Mouse (Mus musculus) lung, embryonic 16.5 days (tissue): ENCODE data around the gene Dok7. TPM values are rescaled to one million over a fixed set of nuclear protein-coding genes. Genes with fewer than 3 reads are reported as not detected.

Experiments
- ATAC-seq: fragments of 200-750 bp; cut with Nextera tagmentation; 2 replicates; pipeline ENCODE4 v1.8.0; 2017; ENCODE audit warnings: low read depth, mild to moderate bottlenecking, moderate library complexity
- H3K27ac ChIP-seq: fragments of 300-500 bp; sonication (generic); 2 replicates; pipeline ENCODE4 v1.5.1; 2014; ENCODE audit warnings: mild to moderate bottlenecking, control low read depth, low read length
- H3K27me3 ChIP-seq: fragments of 300-500 bp; sonication (generic); 2 replicates; pipeline ENCODE4 v1.6.1; 2014; ENCODE audit warnings: low read depth, low read length, mixed read lengths; ENCODE audit not compliant: control insufficient read depth, insufficient read depth
- H3K36me3 ChIP-seq: fragments of 300-500 bp; sonication (generic); 2 replicates; pipeline ENCODE4 v1.6.1; 2014; ENCODE audit warnings: low read length; ENCODE audit not compliant: control insufficient read depth, insufficient read depth
- H3K4me1 ChIP-seq: fragments of 300-500 bp; sonication (generic); replicated peaks from 2 replicates; pipeline ENCODE4 v1.6.1; 2014; ENCODE audit warnings: low read length, mixed read lengths; ENCODE audit not compliant: control insufficient read depth, insufficient read depth
- H3K4me2 ChIP-seq: fragments of 300-500 bp; sonication (generic); 2 replicates; pipeline ENCODE4 v1.6.1; 2014; ENCODE audit warnings: low read depth, low read length, control low read depth
- H3K4me3 ChIP-seq: fragments of 300-500 bp; sonication (generic); 2 replicates; pipeline ENCODE4 v1.5.1; 2014; ENCODE audit warnings: mild to moderate bottlenecking, low read length, control low read depth
- H3K9ac ChIP-seq: fragments of 300-500 bp; sonication (generic); 2 replicates; pipeline ENCODE4 v1.6.1; 2014; ENCODE audit warnings: low read length, control low read depth
- H3K9me3 ChIP-seq: fragments of 300-500 bp; sonication (generic); 2 replicates; pipeline ENCODE4 v1.6.1; 2016; ENCODE audit warnings: low read length; ENCODE audit not compliant: control insufficient read depth
- WGBS: fragments of 180-500 bp; shearing (Covaris S2); extraction: QIAGEN DNeasy Blood & Tissue Kit; methylation state at CpG from one replicate; pipeline ENCODE4 v1.1.7; 2014; 5-methylcytosine and 5-hydroxymethylcytosine counted together
- polyA plus RNA-seq: library from polyadenylated mRNA; unstranded; fragments of >200 nt; fragmentation: Nextera tagmentation; extraction: Ambion mirVana; gene quantifications from 2 replicates; pipeline ENCODE4 v1.2.1, GENCODE M21; 2015

Gene Dok7
- polyA plus RNA-seq, 1 experiment from 2014 or later: 2.5 TPM

- Histone ChIP-seq H3K36me3 (peaks cover 30% of the 10 kb centered on the region), H3K4me2 (no peak overlapping the region), H3K9me3 (no peaks in the 10 kb centered on the region), H3K27me3 (no peaks in the 10 kb centered on the region), H3K4me3 (no peak overlapping the region), H3K4me1 (0 out of 2 replicates have a peak, but pooled peaks cover under 1% of the 10 kb centered on the region), H3K9ac (no peak overlapping the region), H3K27ac (no peak overlapping the region)
- no peak for ATAC-seq
- 94% methylated on average over 1 of the region's 1 CpGs for WGBS
These were observed 27.3 kb upstream of the Dok7 start for GRCm38 (mm10) chr5:35029303-35029702.

DNA sequence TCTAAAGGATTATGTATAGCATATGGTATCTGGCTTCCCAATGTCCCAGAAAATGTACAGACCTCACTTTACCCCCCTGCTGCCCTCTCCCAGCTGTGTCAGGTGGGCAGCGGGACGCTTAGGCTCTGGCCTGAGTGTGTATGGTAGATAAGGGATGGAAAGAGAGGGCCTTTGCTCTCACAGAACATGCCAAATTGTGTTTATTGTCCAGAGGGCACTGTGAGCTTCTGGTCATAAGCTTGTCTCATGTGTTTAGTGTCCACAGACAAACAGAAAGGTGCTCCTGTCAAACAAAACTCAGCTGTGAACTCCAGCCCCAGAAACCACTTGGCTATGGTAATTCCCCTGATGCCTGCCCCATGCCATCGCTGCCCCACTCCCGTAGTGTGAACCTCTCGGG lies 26.8 kb upstream of the Dok7 start:
- Histone ChIP-seq H3K4me1 (no peaks in the 10 kb centered on the region), H3K4me3 (no peak overlapping the region), H3K9ac (no peak overlapping the region), H3K9me3 (no peaks in the 10 kb centered on the region), H3K36me3 (peaks cover 30% of the 10 kb centered on the region), H3K4me2 (no peak overlapping the region), H3K27me3 (no peaks in the 10 kb centered on the region), H3K27ac (no peak overlapping the region)
- no peak for ATAC-seq
- 87% methylated on average over 5 of the region's 5 CpGs for WGBS

DNA sequence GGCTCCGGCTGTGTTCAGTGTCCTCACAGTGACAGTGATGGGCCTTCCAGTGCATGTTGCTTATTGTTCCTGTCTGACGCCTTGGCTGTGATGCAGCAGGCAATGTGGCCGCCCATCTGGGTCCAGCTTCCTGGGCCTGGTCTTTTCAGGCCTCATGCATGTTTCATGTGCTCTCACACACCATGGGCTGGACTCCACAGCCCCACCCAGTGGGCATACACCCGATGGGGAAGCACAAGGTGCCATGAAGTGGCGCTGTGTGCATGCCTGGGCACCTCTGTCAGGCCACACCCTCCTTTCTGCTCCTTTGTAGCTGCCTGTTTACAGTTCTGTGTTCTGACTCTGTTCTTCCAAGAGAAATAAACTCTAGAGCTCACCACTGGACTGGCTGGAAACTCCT lies 23.5 kb upstream of the Dok7 start:
- 68% methylated on average over 5 of the region's 5 CpGs for WGBS
- Histone ChIP-seq H3K36me3 (peaks cover 16% of the 10 kb centered on the region), H3K27me3 (no peaks in the 10 kb centered on the region), H3K9me3 (no peaks in the 10 kb centered on the region), H3K4me3 (no peak overlapping the region), H3K4me2 (no peak overlapping the region), H3K4me1 (0 out of 2 replicates have a peak, but pooled peaks cover 2% of the 10 kb centered on the region), H3K27ac (no peak overlapping the region), H3K9ac (no peak overlapping the region)
- ATAC-seq: no peak

- WGBS: 88% methylated on average over 1 of the region's 1 CpGs
- H3K4me2 ChIP-seq: no peak overlapping the region
- H3K9me3 ChIP-seq: no peaks in the 10 kb centered on the region
- no peaks in the 10 kb centered on the region for H3K27me3 ChIP-seq
- no peak overlapping the region for H3K27ac ChIP-seq
- H3K9ac ChIP-seq: no peak overlapping the region
- ATAC-seq: no peak
- H3K4me3 ChIP-seq: no peak overlapping the region
- 0 out of 2 replicates have a peak, but pooled peaks cover 2% of the 10 kb centered on the region for H3K4me1 ChIP-seq
- peaks cover 14% of the 10 kb centered on the region for H3K36me3 ChIP-seq
These were observed 22.9 kb upstream of the Dok7 start for GRCm38 (mm10) chr5:35033619-35034018.

DNA sequence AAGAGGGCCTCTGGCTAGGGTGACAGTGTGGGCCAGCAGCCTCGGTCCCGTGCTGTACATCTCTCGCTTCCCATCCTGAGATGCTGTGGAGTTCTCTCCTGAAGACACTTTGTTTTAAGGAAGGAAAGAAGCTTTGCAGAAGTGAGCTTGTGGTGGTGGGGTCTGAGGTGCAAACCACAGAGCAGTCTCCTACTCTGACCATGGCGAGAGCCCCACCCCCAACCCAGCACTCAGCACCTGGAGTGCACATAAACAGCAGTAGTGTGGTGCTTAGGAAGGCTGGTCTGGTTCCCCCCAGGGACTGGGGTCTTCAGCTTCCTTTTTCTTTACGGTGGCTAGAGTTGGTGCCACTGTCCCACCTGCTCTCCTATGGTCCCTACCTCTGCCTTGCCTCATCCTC lies 21.4 kb upstream of the Dok7 start:
- no peak for ATAC-seq
- 77% methylated on average over 5 of the region's 5 CpGs for WGBS
- no peaks in the 10 kb centered on the region for H3K9me3 ChIP-seq
- no peak overlapping the region for H3K4me3 ChIP-seq
- no peak overlapping the region for H3K9ac ChIP-seq
- 0 out of 2 replicates have a peak, but pooled peaks cover 2% of the 10 kb centered on the region for H3K4me1 ChIP-seq
- peak overlapping the region; percentile 33; the same call in 1 of the 2 replicates for H3K27ac ChIP-seq
- no peak overlapping the region for H3K4me2 ChIP-seq
- H3K27me3 ChIP-seq: no peaks in the 10 kb centered on the region
- H3K36me3 ChIP-seq: peaks cover 7% of the 10 kb centered on the region

DNA sequence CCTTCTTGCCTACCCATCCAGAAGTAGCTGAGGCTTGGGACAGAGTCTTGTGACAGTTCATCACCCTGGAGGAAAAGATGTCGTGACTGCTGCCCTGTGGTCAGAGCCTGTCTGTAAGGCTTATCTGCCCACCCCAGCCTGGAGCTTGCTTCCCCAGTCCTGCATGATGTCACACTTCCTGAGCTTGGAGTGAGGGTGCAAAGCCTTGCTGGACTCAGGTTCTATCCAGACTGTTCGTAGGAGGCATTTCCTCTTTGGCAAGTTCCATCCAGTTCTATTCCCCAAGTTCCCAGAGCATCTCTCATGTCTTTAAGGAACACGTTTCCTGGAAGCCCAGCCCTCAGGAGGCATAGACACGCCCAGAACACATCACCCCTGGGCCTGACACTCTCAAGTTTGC lies 20.8 kb upstream of the Dok7 start:
- Histone ChIP-seq H3K27me3 (no peaks in the 10 kb centered on the region), H3K9ac (no peak overlapping the region), H3K4me2 (no peak overlapping the region), H3K27ac (peak overlapping the region; percentile 33; the same call in 1 of the 2 replicates), H3K4me1 (0 out of 2 replicates have a peak, but pooled peaks cover 2% of the 10 kb centered on the region), H3K9me3 (no peaks in the 10 kb centered on the region), H3K36me3 (peaks cover 7% of the 10 kb centered on the region), H3K4me3 (no peak overlapping the region)
- ATAC-seq: peak; percentile 65; the same call in 1 of the 2 replicates
- WGBS: 49% methylated on average over 4 of the region's 4 CpGs

GRCm38 (mm10) chr5:35037438-35037837 lies 19.1 kb upstream of the Dok7 start:
- Histone ChIP-seq H3K36me3 (peaks cover 7% of the 10 kb centered on the region), H3K4me2 (no peak overlapping the region), H3K4me3 (no peak overlapping the region), H3K27ac (no peak overlapping the region), H3K9me3 (no peaks in the 10 kb centered on the region), H3K9ac (no peak overlapping the region), H3K27me3 (no peaks in the 10 kb centered on the region), H3K4me1 (0 out of 2 replicates have a peak, but pooled peaks cover 2% of the 10 kb centered on the region)
- no peak for ATAC-seq

DNA sequence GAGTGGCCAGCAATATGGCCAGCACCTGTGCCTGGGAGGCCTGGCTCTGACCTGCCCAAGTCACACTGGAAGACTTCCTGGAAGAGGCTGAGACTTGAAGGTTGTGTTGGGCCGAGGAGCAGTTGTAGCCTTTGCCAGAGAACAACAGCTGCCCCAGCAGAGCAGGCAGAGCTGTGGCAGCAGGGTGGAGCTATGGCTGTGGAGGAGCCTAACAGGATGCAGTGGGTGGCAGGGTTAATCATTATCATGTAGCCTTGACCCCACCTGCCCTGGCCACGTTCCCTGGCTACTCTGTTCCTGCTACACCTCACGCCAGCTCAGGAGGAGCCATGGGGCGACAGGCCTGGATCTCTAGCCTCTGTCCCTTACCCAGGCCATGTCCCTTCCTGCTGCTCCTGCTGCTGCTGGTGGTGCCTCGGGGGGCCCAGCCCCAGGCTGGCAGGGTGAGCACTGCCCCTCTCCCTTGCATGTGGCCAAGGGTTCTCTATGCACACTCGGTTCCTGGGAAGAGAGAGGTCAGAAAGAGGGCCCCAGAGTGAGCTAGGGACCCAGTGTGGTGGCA lies 15.2 kb upstream of the Dok7 start, which contains the start of gene Hgfac:
TSS of gene Hgfac (plus strand) at position 242 of the 562 bp plus-strand sequence.
- H3K4me1 ChIP-seq: no peaks in the 10 kb centered on the region
- 33% methylated on average over 6 of the region's 6 CpGs for WGBS
- H3K4me2 ChIP-seq: no peak within 1 kb of the TSS
- H3K27me3 ChIP-seq: no peaks in the 10 kb centered on the region
- no peak within 1 kb of the TSS for H3K4me3 ChIP-seq
- H3K27ac ChIP-seq: no peak within 1 kb of the TSS
- no peaks in the 10 kb centered on the region for H3K36me3 ChIP-seq
- no peak within 1 kb of the TSS for H3K9ac ChIP-seq
- ATAC-seq: no peak
- no peaks in the 10 kb centered on the region for H3K9me3 ChIP-seq

DNA sequence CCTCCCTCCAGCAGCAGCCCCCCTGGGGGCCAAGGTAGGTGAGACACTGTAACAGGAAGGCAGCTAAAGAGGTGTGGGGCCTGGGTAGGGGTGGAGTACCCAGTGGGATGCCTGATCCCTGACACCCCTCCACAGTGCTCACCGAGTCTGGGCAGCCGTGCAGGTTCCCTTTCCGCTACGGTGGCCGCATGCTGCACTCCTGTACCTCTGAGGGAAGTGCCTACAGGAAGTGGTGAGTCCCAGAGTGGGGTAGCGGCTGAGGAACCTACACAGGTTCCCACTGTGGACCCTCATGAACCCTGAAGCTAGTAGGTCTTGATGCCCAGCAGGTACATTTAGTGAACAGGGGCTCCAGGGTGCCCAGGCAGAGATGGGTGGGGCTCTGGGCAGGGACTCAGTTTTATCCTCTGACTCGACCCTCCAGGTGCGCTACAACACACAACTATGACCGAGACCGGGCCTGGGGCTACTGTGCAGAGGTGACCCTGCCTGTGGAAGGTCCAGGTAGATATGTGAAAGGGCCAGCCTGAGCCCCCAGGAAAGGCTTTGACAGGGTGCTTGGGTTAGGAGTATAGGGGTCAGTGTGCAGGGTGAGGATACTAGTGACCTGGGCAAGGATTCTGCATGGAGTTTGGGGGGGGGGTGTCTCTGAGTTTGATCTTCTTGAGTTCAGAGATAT lies 14.0 kb upstream of the Dok7 start:
- WGBS: 56% methylated on average over 10 of the region's 10 CpGs
- no peak for ATAC-seq
- no peak overlapping the region for H3K4me3 ChIP-seq

More for the DNA sequence above, 14.0 kb upstream of the Dok7 start:
- H3K4me1 ChIP-seq: no peaks in the 10 kb centered on the region
- H3K9ac ChIP-seq: no peak overlapping the region
- no peaks in the 10 kb centered on the region for H3K36me3 ChIP-seq
- no peak overlapping the region for H3K4me2 ChIP-seq
- H3K27me3 ChIP-seq: no peaks in the 10 kb centered on the region
- H3K27ac ChIP-seq: no peak overlapping the region
- no peaks in the 10 kb centered on the region for H3K9me3 ChIP-seq
